Mouse (Mus musculus): ENCODE measurements around the gene Igfals. TPM values are rescaled to one million over a fixed set of nuclear protein-coding genes. Genes with fewer than 3 reads are reported as not detected.

Gene Igfals
- total RNA-seq, 2 experiments from 2014 or later = 3.8 to 4.4 TPM

- DNase-seq = no peak
Observed at GRCm38 (mm10) chr17:24867914-24868313, 2.1 kb downstream of the Igfals start.

DNA sequence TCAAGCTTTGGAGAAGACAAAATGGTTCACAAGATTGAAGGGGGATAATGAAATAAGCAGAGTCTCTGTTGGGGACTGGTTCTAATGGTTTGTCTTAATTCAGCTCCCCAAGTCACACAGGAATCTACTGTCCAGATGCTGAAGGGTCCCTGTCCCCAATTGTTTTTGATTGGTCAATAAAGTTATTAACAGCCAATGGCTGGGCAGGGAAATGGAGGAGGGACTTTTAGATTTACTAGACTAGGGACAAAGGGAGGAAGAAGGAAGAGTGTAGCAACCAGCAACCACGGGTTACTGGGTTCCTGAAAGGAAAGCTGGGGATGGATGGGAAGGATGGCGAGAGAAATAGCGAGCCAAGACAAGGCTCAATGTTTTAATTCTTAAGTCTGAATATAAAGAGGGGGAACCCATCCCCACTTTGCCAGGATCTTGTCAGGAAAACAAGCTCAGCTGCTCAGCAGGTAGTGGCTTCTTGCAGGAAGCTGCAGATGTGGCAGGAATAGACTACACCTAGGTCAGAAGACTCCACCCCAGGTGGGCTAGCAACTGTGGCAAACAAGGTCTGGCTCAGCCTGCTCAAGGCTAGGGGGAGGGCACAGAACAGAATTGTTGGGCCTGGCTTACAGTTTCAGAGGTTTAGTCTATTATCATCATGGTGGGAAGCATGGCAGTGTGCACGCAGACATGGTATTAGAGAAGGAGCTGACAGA is 8.1 kb downstream of the Igfals start:
- no peak for DNase-seq

DNA sequence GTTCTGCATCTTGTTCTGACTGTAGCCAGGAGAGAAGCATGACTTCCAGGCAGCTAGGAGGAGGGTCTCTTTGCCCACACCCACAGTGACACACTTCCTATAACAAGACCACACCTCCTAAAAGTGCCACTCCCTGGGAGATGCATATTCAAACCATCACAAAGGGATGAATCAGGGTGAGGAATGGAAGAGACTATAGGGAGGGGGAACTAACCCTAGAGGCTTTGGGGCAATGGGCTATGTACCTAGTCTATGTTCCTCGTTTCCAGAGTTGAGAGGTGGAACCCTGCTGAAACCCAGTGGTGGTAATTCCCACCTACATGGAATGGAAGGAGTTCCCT is 8.6 kb downstream of the Igfals start:
- DNase-seq = no peak

DNA sequence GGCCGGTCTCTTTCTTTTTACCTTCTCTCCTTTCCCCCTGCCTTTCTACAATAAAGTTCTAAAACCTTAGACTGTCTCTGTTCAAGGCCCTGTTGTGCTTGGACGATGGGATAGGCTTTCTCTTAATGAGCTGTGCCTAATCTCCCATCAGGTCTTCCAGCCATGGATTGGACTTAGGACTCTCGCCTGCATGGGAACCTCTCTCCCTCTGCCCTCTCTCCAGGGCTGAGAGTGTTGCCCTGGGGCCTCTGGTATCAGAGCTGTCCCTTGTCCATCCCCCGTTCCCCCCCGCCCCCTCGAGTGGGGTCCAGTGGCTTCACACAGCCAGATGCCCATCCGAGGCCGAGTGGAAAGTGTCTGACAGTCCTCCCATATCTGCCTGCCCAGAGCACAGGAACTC is 9.2 kb downstream of the Igfals start:
- DNase-seq = no peak

DNA sequence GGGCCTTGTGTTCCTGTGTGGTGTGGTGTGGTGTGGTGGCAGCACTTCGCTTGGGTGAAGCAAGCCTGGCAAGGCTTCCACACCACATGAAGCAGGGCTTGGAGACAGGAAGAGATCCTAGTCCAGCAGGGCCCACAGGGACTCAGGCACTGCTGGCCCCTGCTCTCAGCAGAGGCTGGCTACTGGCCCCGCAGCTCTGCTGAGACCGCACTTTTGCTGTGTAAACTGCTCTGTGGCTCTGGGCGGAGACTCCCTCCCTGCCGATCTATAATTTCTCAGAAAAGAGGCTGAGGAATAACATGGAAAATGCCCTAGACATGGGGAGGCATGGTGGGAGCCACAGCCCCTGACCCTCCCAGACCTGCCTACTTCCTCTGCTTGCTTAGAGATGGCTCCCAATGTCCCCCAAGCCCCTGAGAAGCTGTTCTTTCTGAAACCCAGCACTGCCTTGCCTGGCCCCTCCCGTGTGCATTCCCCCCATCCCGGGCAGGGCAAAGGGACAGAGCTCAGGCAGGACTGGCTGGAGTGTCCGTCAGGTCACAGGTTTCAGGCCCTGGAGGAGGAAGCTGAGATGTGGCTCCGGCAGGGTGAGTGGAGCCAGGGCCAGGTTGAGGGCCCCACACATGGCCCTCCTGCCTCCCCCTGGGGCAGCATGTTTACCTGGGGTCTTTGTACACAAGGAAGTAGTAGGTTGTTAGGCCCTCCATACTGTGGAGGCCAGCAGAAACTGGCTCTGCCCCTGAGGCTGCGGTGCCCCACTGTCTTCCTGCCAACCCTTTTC is 11.7 kb downstream of the Igfals start:
- peak; percentile 55 for DNase-seq

GRCm38 (mm10) chr17:24878117-24878397 is 12.3 kb downstream of the Igfals start:
- peak; percentile 71 for DNase-seq

- no peak for DNase-seq
Observed at GRCm38 (mm10) chr17:24878531-24878930, 12.7 kb downstream of the Igfals start.

DNA sequence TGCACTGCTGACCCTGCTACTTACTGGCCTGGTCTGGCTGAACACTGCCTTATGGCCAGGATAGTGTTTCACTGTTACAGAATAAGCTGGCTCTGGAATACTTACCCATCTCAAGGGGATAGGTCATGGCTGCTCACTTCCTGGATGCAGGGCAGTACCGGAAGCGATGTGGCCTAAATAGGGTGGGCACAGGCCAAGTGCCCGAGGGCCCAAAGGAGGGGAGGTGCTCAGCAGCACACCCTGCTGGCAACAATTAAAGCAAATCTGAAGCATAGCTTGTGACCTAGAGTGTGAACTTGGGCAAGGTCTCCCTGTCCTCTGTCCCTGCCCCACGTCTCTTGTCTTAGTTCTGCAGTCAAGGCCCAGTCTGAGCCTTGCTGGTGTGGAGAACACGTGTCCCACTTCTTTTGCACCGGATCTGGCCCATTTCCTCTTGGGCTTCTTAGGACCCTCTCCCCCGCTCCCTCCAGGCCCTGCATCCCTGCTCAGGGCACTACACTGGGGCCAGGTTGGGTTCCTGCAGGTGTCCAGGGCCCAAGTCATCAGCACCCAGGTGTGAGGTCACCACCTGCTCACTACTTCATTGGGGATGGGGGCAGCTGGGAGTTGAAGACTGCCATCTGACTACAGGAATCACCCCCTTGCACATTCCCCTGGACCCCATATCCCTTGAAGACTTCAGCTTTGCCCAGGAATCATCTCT is 16.1 kb downstream of the Igfals start:
- DNase-seq = no peak

DNA sequence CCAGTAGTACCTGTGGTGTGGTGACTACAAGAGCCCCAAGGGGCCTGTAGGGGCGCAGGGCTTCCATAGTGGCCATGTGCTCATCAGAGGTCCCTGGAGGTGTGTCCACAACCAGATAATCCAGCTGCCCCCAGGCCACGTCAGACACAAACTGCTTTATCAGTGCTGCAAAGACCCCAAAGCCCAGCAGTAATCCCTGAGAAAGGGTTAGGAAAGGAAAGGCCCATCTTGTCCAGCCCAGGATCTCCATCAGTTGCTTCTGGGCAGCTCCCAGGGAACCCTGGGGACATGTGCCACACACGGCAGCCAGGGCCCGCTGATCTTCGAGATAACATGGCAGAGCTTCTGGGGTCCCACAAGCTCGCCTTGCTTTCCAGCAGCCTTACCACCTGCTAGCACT is 18.6 kb downstream of the Igfals start:
- no peak for DNase-seq

DNA sequence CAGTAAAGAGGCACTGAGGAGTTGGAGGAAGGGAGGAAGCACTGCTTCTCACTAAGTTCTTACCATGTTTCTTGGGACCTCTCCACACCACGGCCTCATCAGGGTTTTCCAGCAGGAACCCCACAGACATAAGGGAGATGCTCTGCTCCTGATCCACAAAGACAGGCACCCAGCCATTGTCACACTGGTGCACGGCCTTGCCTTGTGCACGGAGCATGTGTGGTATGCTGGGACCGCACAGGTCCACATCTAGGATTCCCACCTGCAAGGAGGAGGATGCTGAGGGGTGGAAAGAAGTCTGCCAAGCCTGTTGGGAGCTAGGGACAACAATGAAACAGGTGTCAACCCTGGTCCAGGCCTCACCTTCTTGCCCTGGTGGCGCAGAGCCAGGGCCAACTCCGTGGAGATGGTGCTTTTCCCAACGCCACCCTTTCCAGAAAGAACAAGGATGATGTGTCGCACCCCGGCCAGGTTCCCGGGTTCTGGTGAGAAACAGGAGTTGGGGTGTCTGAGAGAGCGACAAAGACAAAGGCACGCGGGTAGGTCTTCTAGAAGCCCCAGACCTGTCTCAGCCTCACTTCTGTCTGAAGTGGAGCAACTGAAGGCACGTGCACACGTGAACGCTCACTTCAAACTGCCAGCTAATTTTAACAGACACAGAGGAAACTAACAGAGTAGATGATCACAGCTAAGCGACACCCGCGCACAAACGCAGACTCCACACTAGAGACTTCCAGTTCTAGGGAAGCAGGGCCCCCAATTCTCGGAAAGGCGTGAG is 19.7 kb downstream of the Igfals start:
- DNase-seq = no peak

GRCm38 (mm10) chr17:24886134-24886931 is 20.5 kb downstream of the Igfals start, which contains the start of the genes Nubp2 and Spsb3:
Gene Nubp2, minus strand, starts transcription at chr17:24886349.
Gene Spsb3, plus strand, starts transcription at chr17:24886643.
- DNase-seq = peak; percentile 98

GRCm38 (mm10) chr17:24886932-24887271 is 21.1 kb downstream of the Igfals start:
- no peak for DNase-seq

DNA sequence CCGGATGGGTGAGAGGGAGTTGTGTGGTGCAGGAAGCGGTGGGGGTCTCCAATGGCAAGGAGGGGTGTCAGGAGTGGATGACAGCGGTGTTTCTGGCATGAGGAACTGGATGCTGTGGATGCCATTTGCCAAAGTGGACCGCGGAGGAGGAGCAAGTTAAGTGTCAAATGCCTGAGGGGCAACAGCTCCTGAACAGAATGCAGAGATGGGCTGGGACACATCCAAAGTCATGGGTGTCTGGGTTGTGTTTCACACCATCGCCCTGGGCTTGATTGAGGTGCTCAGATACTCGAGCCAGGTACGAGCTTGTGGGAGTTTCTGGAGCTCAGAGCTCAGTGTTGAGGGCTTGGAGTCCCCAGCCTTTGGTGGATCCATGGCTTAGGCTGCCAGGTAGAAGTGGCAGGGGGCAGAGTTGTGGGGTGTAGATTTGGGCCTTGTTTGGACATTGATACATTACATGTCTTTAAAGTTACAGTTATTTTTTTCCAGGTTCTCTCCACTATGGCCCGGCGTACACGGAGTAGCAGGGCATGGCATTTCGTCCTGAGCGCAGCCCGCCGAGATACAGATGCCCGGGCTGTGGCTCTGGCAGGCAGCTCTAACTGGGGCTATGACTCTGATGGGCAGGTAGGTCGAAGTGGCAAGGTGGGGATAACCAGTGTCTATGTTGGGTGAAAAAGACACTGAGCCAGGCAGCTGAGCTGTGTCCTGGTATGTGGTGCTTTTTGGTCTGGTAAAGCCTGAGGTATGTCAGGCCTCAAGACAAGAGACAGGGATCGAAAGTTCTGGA is 21.7 kb downstream of the Igfals start:
- no peak for DNase-seq

- no peak for DNase-seq
Observed at GRCm38 (mm10) chr17:24888862-24889261, 23.1 kb downstream of the Igfals start.

- DNase-seq = no peak
Observed at GRCm38 (mm10) chr17:24890151-24891092, 24.6 kb downstream of the Igfals start.

DNA sequence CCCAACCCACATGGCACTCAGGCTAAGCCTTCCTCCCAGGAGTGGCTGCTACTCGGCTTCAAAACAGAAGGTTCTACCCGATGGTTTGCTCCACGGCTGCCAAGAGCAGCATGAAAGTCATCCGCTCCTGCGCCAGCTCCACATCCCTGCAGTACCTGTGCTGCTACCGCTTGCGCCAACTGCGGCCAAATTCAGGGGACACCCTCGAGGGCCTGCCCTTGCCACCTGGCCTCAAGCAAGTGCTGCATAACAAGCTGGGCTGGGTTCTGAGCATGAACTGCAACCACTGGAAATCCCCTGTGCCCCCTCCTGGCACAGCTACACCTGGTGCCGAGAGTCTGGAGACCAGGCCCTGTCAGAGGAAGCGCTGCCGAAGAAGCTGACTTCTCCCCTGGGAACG is 25.5 kb downstream of the Igfals start:
- DNase-seq = no peak

DNA sequence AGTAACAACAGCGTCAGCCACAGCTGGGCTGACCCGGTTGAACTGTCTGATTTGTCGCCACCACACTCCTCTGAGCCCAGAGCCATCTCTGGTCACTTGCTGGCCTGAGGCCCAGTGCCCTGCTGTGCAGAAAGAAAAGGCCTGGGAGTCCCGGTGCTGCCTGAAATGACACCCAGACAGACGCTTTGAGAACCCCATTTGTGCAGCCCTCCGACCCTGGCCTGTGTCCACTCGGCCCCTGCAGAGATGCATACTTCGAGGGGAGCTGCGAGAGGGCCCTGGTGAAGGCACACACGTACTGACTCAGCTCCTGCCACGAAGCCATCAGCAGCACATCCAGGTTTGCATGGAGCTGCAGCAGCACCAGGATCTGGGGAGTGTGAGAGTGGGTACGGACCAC is 27.0 kb downstream of the Igfals start:
- no peak for DNase-seq

- DNase-seq = no peak
Observed at GRCm38 (mm10) chr17:24893276-24893675, 27.5 kb downstream of the Igfals start.

DNA sequence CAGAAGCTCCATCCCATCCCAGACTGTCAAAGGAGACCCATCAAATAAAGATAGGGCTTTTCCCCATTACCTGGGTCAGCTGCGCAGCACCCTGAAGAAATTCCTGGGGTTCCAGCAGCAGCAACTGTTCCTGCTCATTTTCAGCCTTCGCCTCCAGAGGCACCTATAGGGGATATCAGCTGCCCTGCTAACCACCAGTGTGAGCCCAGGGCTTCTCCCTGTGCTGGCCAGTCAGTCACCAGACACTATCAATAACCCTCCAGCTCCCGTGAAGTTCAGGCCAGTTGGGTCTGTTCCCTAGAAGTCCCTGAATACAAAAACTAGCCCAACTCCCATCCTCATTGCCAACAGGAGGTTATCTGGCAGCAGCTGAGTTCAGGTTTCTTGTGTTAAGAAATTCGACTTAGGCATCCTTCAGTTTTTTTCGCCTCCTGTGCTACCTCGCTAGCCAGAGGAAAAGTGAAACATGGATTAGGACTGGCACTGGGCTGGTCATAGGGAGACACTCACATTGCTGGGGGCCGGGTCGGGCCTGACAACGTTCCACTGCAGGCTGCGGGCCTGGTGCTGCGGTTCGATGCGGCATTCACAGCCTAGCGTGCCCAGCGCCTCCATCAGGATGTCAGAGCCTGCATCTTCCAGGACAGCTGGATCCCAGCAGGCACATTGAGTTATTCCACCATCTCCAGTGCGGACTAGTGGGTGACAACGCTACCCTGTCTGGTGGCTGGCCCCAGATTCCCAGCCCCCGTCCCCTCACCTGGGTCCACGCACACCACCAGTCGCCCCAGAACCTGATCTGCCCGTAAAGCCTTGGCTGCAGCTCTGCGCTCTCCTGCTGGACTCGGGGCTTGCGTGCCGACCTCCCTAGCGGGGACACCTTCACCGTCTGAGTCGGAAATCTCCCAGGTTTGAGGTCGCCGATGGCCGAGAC is 28.5 kb downstream of the Igfals start:
- no peak for DNase-seq

Data from gastrocnemius, postnatal 25 days (tissue).